Mouse (Mus musculus) brain, embryonic 14.5 days (tissue): ENCODE results near the gene Itgb6. TPM values are rescaled to one million over a fixed set of nuclear protein-coding genes. Genes with fewer than 3 reads are reported as not detected.
A peak's percentile ranks its signal among the peaks of the same experiment; 100 is the strongest.

Source experiments
- DNase-seq: peaks from one replicate; pipeline ENCODE4 v3.0.0-alpha.2; 2011; ENCODE audit warnings: low read depth
- CTCF ChIP-seq: fragments of 200-500 bp; IDR thresholded peaks from 2 replicates; pipeline ENCODE4 v1.5.1; 2012; ENCODE audit warnings: inconsistent platforms, mild to moderate bottlenecking, moderate library complexity, borderline replicate concordance; ENCODE audit not compliant: insufficient read depth, insufficient read length; ENCODE audit errors: extremely low read depth
- POLR2A ChIP-seq: fragments of 200-500 bp; IDR thresholded peaks from 2 replicates; pipeline ENCODE4 v1.6.1; 2012; ENCODE audit warnings: mild to moderate bottlenecking, inconsistent platforms, borderline replicate concordance; ENCODE audit not compliant: poor library complexity, insufficient read depth, insufficient read length, severe bottlenecking; ENCODE audit errors: extremely low read depth
- polyA plus RNA-seq: library from polyadenylated mRNA; depleted of rRNA; stranded (reverse); fragments of >200 nt; gene quantifications from 2 replicates; pipeline ENCODE4 v1.2.3, GENCODE M21; 2012

Gene Itgb6
- polyA plus RNA-seq, 1 experiment: 0.15 TPM

- DNase-seq: no peak
- TF ChIP-seq POLR2A: no peak
- no peak for TF ChIP-seq CTCF
Measured at GRCm38 (mm10) chr2:60622161-60622560, 100.3 kb downstream of the Itgb6 start.

- DNase-seq: no peak
- TF ChIP-seq POLR2A: no peak
- no peak for TF ChIP-seq CTCF
Measured at GRCm38 (mm10) chr2:60614758-60615157, 107.7 kb downstream of the Itgb6 start.

GRCm38 (mm10) chr2:60613857-60614228 is 108.6 kb downstream of the Itgb6 start:
- TF ChIP-seq CTCF (no peak), POLR2A (no peak)
- no peak for DNase-seq

GRCm38 (mm10) chr2:60612906-60613856 is 109.3 kb downstream of the Itgb6 start:
- peak; percentile 65 for DNase-seq
- TF ChIP-seq POLR2A (no peak), CTCF (no peak)

GRCm38 (mm10) chr2:60611622-60612021 is 110.8 kb downstream of the Itgb6 start:
- DNase-seq: peak; percentile 57
- TF ChIP-seq CTCF: no peak
- TF ChIP-seq POLR2A: no peak

- TF ChIP-seq POLR2A (no peak), CTCF (no peak)
Measured at GRCm38 (mm10) chr2:60609436-60610199, 112.8 kb downstream of the Itgb6 start.

GRCm38 (mm10) chr2:60607980-60608379 is 114.5 kb downstream of the Itgb6 start:
- TF ChIP-seq CTCF (peak; percentile 14; the same call in 1 of the 2 replicates), POLR2A (no peak)
- peak; percentile 46 for DNase-seq

More at GRCm38 (mm10) chr2:60609436-60610199, 112.8 kb downstream of the Itgb6 start:
- DNase-seq: no peak

- no peak for TF ChIP-seq CTCF
- no peak for DNase-seq
Measured at GRCm38 (mm10) chr2:60601326-60601725, 121.1 kb downstream of the Itgb6 start.

- no peak for DNase-seq
- no peak for TF ChIP-seq POLR2A
- TF ChIP-seq CTCF: no peak
Measured at GRCm38 (mm10) chr2:60600863-60601262, 121.6 kb downstream of the Itgb6 start.

- DNase-seq: no peak
- no peak for TF ChIP-seq CTCF
- no peak for TF ChIP-seq POLR2A
Measured at GRCm38 (mm10) chr2:60583416-60583815, 139.0 kb downstream of the Itgb6 start.

GRCm38 (mm10) chr2:60554561-60554960 is 167.9 kb downstream of the Itgb6 start:
- TF ChIP-seq POLR2A (no peak), CTCF (no peak)
- DNase-seq: no peak
